Mouse (Mus musculus) liver, embryonic 11.5 days (tissue): ENCODE results near the gene Tmod3. TPM values are rescaled to one million over a fixed set of nuclear protein-coding genes. Genes with fewer than 3 reads are reported as not detected.

Source experiments
- ATAC-seq: fragments of 200-750 bp; cut with Nextera tagmentation; replicated peaks from 2 replicates; pipeline ENCODE4 v1.8.0; 2017; ENCODE audit warnings: moderate number of reproducible peaks, mild to moderate bottlenecking, moderate TSS enrichment, moderate library complexity; ENCODE audit not compliant: low FRiP score
- DNase-seq: peaks from one replicate; pipeline ENCODE4 v3.0.0-alpha.2; 2017; ENCODE audit warnings: low spot score
- H3K27ac ChIP-seq: fragments of 300-500 bp; sonication (generic); 2 replicates; pipeline ENCODE4 v1.5.1; 2014; ENCODE audit warnings: mild to moderate bottlenecking, low read depth, low read length, control low read depth
- H3K27me3 ChIP-seq: fragments of 300-500 bp; sonication (generic); replicated peaks from 2 replicates; pipeline ENCODE4 v1.6.1; 2014; ENCODE audit warnings: low read length, mixed read lengths; ENCODE audit not compliant: control insufficient read depth, insufficient read depth
- H3K36me3 ChIP-seq: fragments of 300-500 bp; sonication (generic); 2 replicates; pipeline ENCODE4 v1.6.1; 2014; ENCODE audit warnings: mild to moderate bottlenecking, low read length, moderate library complexity, mixed read lengths; ENCODE audit not compliant: control insufficient read depth, insufficient read depth
- H3K4me1 ChIP-seq: fragments of 300-500 bp; sonication (generic); replicated peaks from 2 replicates; pipeline ENCODE4 v1.6.1; 2014; ENCODE audit warnings: low read length, mixed read lengths; ENCODE audit not compliant: control insufficient read depth, insufficient read depth
- H3K4me2 ChIP-seq: fragments of 300-500 bp; sonication (generic); 2 replicates; pipeline ENCODE4 v1.6.1; 2014; ENCODE audit warnings: mild to moderate bottlenecking, control low read depth, moderate library complexity
- H3K4me3 ChIP-seq: fragments of 300-500 bp; sonication (generic); 2 replicates; pipeline ENCODE4 v1.5.1; 2014; ENCODE audit warnings: low read depth, low read length, control low read depth
- H3K9ac ChIP-seq: fragments of 300-500 bp; sonication (generic); 2 replicates; pipeline ENCODE4 v1.6.1; 2014; ENCODE audit warnings: low read depth, low read length, control low read depth
- H3K9me3 ChIP-seq: fragments of 300-500 bp; sonication (generic); 2 replicates; pipeline ENCODE4 v1.6.1; 2016; ENCODE audit warnings: low read length, inconsistent platforms, mixed read lengths; ENCODE audit not compliant: control insufficient read depth
- WGBS: fragments of 180-500 bp; shearing (Covaris S2); extraction: QIAGEN DNeasy Blood & Tissue Kit; methylation state at CpG from one replicate; pipeline ENCODE4 v1.1.7; 2014; 5-methylcytosine and 5-hydroxymethylcytosine counted together
- polyA plus RNA-seq: library from polyadenylated mRNA; unstranded; fragments of >200 nt; fragmentation: Nextera tagmentation; extraction: Ambion mirVana; gene quantifications from 2 replicates; pipeline ENCODE4 v1.2.1, GENCODE M21; 2014

Gene Tmod3
- polyA plus RNA-seq, 1 experiment from 2014 or later = 63.6 TPM

DNA sequence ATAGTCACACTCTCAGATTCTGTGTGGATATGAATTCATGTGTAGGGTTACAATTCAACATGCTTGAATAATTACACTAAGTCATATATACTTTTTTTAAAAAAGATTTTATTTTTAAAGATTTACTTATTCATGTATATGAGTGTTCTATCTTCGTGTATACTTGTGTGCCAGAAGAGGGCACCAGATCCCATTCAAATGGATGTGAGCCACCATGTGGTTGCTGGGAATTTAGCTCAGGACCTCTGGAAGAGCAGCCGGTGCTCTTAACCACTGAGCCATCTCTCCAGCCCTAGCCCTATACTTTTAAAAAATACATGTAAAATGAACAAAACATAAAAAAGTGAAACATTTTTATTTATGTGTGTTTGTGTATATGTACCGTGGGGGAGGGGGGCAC lies 91.9 kb downstream of the Tmod3 start:
- H3K9me3 ChIP-seq = no peaks in the 10 kb centered on the region
- no peaks in the 10 kb centered on the region for H3K27me3 ChIP-seq
- no peak overlapping the region for H3K27ac ChIP-seq
- DNase-seq (no peak), ATAC-seq (no peak)
- no peak overlapping the region for H3K9ac ChIP-seq
- H3K4me2 ChIP-seq = no peak overlapping the region
- peaks cover 29% of the 10 kb centered on the region for H3K36me3 ChIP-seq
- no peak overlapping the region for H3K4me3 ChIP-seq
- H3K4me1 ChIP-seq = no peaks in the 10 kb centered on the region
- 93% methylated on average over 3 of the region's 3 CpGs for WGBS

GRCm38 (mm10) chr9:75466641-75467040 lies 92.8 kb downstream of the Tmod3 start:
- H3K4me1 ChIP-seq = no peaks in the 10 kb centered on the region
- no peak for ATAC-seq
- peaks cover 31% of the 10 kb centered on the region for H3K36me3 ChIP-seq

GRCm38 (mm10) chr9:75465856-75466255 lies 93.6 kb downstream of the Tmod3 start:
- no peak overlapping the region for H3K27ac ChIP-seq
- H3K4me2 ChIP-seq = no peak overlapping the region
- H3K27me3 ChIP-seq = no peaks in the 10 kb centered on the region
- H3K36me3 ChIP-seq = peaks cover 38% of the 10 kb centered on the region
- ATAC-seq = no peak
- no peaks in the 10 kb centered on the region for H3K9me3 ChIP-seq
- no peak for DNase-seq
- H3K4me3 ChIP-seq = no peak overlapping the region
- 86% methylated on average over 9 of the region's 9 CpGs for WGBS
- H3K4me1 ChIP-seq = no peaks in the 10 kb centered on the region
- H3K9ac ChIP-seq = no peak overlapping the region

More at GRCm38 (mm10) chr9:75466641-75467040, 92.8 kb downstream of the Tmod3 start:
- no peak overlapping the region for H3K27ac ChIP-seq
- no peak overlapping the region for H3K4me2 ChIP-seq
- 90% methylated on average over 4 of the region's 4 CpGs for WGBS
- DNase-seq = no peak
- no peak overlapping the region for H3K9ac ChIP-seq
- H3K4me3 ChIP-seq = no peak overlapping the region
- H3K27me3 ChIP-seq = no peaks in the 10 kb centered on the region
- no peaks in the 10 kb centered on the region for H3K9me3 ChIP-seq

GRCm38 (mm10) chr9:75463050-75463660 lies 96.3 kb downstream of the Tmod3 start:
- no peak for DNase-seq
- no peaks in the 10 kb centered on the region for H3K9me3 ChIP-seq
- WGBS = 85% methylated on average over 8 of the region's 8 CpGs
- no peak for ATAC-seq
- H3K36me3 ChIP-seq = peaks cover 49% of the 10 kb centered on the region
- no peak overlapping the region for H3K4me2 ChIP-seq
- no peak overlapping the region for H3K4me3 ChIP-seq
- H3K4me1 ChIP-seq = no peaks in the 10 kb centered on the region
- no peaks in the 10 kb centered on the region for H3K27me3 ChIP-seq
- H3K27ac ChIP-seq = no peak overlapping the region
- H3K9ac ChIP-seq = no peak overlapping the region

GRCm38 (mm10) chr9:75455684-75456083 lies 103.8 kb downstream of the Tmod3 start:
- 76% methylated on average over 10 of the region's 10 CpGs for WGBS
- Histone ChIP-seq H3K4me3 (no peak overlapping the region), H3K9me3 (no peaks in the 10 kb centered on the region), H3K4me1 (no peaks in the 10 kb centered on the region), H3K4me2 (no peak overlapping the region), H3K27ac (no peak overlapping the region), H3K36me3 (peaks cover 54% of the 10 kb centered on the region), H3K9ac (no peak overlapping the region), H3K27me3 (no peaks in the 10 kb centered on the region)
- ATAC-seq = no peak
- no peak for DNase-seq

- no peaks in the 10 kb centered on the region for H3K27me3 ChIP-seq
- H3K27ac ChIP-seq = no peak overlapping the region
- no peak overlapping the region for H3K9ac ChIP-seq
- H3K4me1 ChIP-seq = no peaks in the 10 kb centered on the region
- ATAC-seq (no peak), DNase-seq (no peak)
- no peak overlapping the region for H3K4me3 ChIP-seq
- H3K4me2 ChIP-seq = no peak overlapping the region
- 85% methylated on average over 2 of the region's 2 CpGs for WGBS
- peaks cover 56% of the 10 kb centered on the region for H3K36me3 ChIP-seq
- H3K9me3 ChIP-seq = no peaks in the 10 kb centered on the region
Observed at GRCm38 (mm10) chr9:75453994-75454393, 105.5 kb downstream of the Tmod3 start.

- Histone ChIP-seq H3K27me3 (no peaks in the 10 kb centered on the region), H3K36me3 (peaks cover 36% of the 10 kb centered on the region), H3K27ac (no peak overlapping the region)
Observed at GRCm38 (mm10) chr9:75448021-75448420, 111.4 kb downstream of the Tmod3 start.

More at GRCm38 (mm10) chr9:75448021-75448420, 111.4 kb downstream of the Tmod3 start:
- no peaks in the 10 kb centered on the region for H3K9me3 ChIP-seq
- no peaks in the 10 kb centered on the region for H3K4me1 ChIP-seq
- no peak overlapping the region for H3K4me3 ChIP-seq
- no peak overlapping the region for H3K9ac ChIP-seq
- ATAC-seq (no peak), DNase-seq (no peak)
- no peak overlapping the region for H3K4me2 ChIP-seq
- 90% methylated on average over 3 of the region's 3 CpGs for WGBS

Other genes with a start within 250 kb of the Tmod3 start
- gene Bcl2l10, start 211.9 kb downstream of the Tmod3 start, polyA plus RNA-seq = not detected in 2 replicates
- gene Mapk6, start 149.7 kb downstream of the Tmod3 start, polyA plus RNA-seq = 61.0 and 64.4 TPM in 2 replicates
- gene Leo1, start 118.1 kb downstream of the Tmod3 start, polyA plus RNA-seq = 39.0 and 39.4 TPM in 2 replicates
- gene Tmod2, start 51.7 kb upstream of the Tmod3 start, polyA plus RNA-seq = 2.8 and 3.1 TPM in 2 replicates
- gene Lysmd2, start 66.1 kb upstream of the Tmod3 start, polyA plus RNA-seq = 10.1 and 10.8 TPM in 2 replicates
- 0.08 and 0.38 TPM in 2 replicates for gene Scg3, start 124.4 kb upstream of the Tmod3 start, polyA plus RNA-seq
- gene Bmp5, start 215.7 kb upstream of the Tmod3 start, polyA plus RNA-seq = 3.8 and 4.6 TPM in 2 replicates